Mouse (Mus musculus) liver, embryonic 13.5 days (tissue): ENCODE measurements around the gene Cnp. TPM values are rescaled to one million over a fixed set of nuclear protein-coding genes. Genes with fewer than 3 reads are reported as not detected.
"Not testable (repeated sequence)": the region's sequence is repeated elsewhere in the genome, so short reads cannot be mapped to it uniquely, and the experiment has no call there.

Experiments used
- ATAC-seq: fragments of 200-750 bp; cut with Nextera tagmentation; 2 replicates; pipeline ENCODE4 v1.8.0; 2017; ENCODE audit warnings: low read depth, mild to moderate bottlenecking, moderate number of reproducible peaks, moderate library complexity
- DNase-seq: peaks from one replicate; pipeline ENCODE4 v3.0.0; 2022
- H3K27ac ChIP-seq: fragments of 300-500 bp; sonication (generic); 2 replicates; pipeline ENCODE4 v1.5.1; 2015; ENCODE audit warnings: moderate library complexity, mild to moderate bottlenecking, inconsistent platforms
- H3K27me3 ChIP-seq: fragments of 300-500 bp; sonication (generic); 2 replicates; pipeline ENCODE4 v1.6.1; 2015; ENCODE audit warnings: mild to moderate bottlenecking, inconsistent platforms
- H3K36me3 ChIP-seq: fragments of 300-500 bp; sonication (generic); 2 replicates; pipeline ENCODE4 v1.6.1; 2015; ENCODE audit warnings: mild to moderate bottlenecking, inconsistent platforms
- H3K4me1 ChIP-seq: fragments of 300-500 bp; sonication (generic); replicated peaks from 2 replicates; pipeline ENCODE4 v1.6.1; 2015; ENCODE audit warnings: inconsistent platforms
- H3K4me2 ChIP-seq: fragments of 300-500 bp; sonication (generic); 2 replicates; pipeline ENCODE4 v1.6.1; 2015; ENCODE audit warnings: inconsistent platforms, mild to moderate bottlenecking, moderate library complexity
- H3K4me3 ChIP-seq: fragments of 300-500 bp; sonication (generic); replicated peaks from 2 replicates; pipeline ENCODE4 v1.5.1; 2015; ENCODE audit warnings: mild to moderate bottlenecking, inconsistent platforms
- H3K9ac ChIP-seq: fragments of 300-500 bp; sonication (generic); 2 replicates; pipeline ENCODE4 v1.6.1; 2015; ENCODE audit warnings: mild to moderate bottlenecking, inconsistent platforms
- H3K9me3 ChIP-seq: fragments of 300-500 bp; sonication (generic); replicated peaks from 2 replicates; pipeline ENCODE4 v1.6.1; 2016; ENCODE audit warnings: inconsistent platforms
- WGBS: fragments of 180-500 bp; shearing (Covaris S2); methylation state at CpG from one replicate; pipeline ENCODE4 v1.1.7; 2015; ENCODE audit not compliant: insufficient replicate concordance; 5-methylcytosine and 5-hydroxymethylcytosine counted together
- polyA plus RNA-seq: library from polyadenylated mRNA; unstranded; fragments of >200 nt; fragmentation: Nextera tagmentation; extraction: Ambion mirVana; gene quantifications from 2 replicates; pipeline ENCODE4 v1.2.1, GENCODE M21; 2015

The Cnp gene
- polyA plus RNA-seq, 1 experiment from 2014 or later, result 13.2 TPM

DNA sequence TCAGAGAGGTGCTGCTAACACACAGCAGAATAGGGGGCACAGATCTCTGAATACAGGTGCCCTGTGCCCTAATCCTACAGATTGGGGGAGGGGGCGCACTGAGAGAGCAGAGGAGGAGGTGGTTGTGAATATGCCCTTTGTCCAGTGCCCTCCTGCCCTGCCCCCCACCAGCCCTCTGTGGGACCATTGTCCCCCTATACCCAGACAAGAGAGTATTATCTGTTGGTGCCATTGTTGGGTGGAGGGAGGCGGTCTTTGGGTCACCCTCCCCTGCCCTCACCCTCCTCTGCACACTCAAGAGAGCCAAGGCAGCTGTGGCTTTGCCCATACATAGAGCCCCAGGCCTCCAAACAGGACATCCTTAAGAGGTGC lies 766 bp downstream of the Cnp start:
- Histone ChIP-seq H3K36me3 (peaks cover 16% of the 10 kb centered on the region), H3K27ac (peak overlapping the region; percentile 71), H3K4me1 (peaks cover 33% of the 10 kb centered on the region), H3K9ac (peak overlapping the region; percentile 73), H3K4me3 (peak overlapping the region; percentile 72), H3K27me3 (peaks cover 12% of the 10 kb centered on the region), H3K4me2 (peak overlapping the region; percentile 87), H3K9me3 (no peaks in the 10 kb centered on the region)
- ATAC-seq (peak; percentile 47; the same call in 1 of the 2 replicates), DNase-seq (no peak)
- 11% methylated on average over 2 of the region's 2 CpGs for WGBS

DNA sequence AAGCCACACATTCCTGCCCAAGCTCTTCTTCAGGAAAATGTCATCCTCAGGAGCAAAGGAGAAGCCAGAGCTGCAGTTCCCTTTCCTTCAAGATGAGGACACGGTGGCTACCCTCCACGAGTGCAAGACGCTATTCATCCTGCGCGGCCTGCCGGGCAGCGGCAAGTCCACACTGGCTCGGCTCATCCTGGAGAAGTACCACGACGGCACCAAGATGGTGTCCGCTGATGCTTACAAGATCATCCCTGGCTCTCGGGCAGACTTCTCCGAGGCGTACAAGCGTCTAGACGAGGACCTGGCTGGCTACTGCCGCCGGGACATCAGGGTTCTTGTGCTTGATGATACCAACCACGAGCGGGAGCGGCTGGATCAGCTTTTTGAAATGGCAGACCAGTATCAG lies 1.6 kb downstream of the Cnp start:
- H3K4me2 ChIP-seq, result peak overlapping the region; percentile 87; the same call in 1 of the 2 replicates
- ATAC-seq, result no peak
- WGBS, result 67% methylated on average over 21 of the region's 21 CpGs

DNA sequence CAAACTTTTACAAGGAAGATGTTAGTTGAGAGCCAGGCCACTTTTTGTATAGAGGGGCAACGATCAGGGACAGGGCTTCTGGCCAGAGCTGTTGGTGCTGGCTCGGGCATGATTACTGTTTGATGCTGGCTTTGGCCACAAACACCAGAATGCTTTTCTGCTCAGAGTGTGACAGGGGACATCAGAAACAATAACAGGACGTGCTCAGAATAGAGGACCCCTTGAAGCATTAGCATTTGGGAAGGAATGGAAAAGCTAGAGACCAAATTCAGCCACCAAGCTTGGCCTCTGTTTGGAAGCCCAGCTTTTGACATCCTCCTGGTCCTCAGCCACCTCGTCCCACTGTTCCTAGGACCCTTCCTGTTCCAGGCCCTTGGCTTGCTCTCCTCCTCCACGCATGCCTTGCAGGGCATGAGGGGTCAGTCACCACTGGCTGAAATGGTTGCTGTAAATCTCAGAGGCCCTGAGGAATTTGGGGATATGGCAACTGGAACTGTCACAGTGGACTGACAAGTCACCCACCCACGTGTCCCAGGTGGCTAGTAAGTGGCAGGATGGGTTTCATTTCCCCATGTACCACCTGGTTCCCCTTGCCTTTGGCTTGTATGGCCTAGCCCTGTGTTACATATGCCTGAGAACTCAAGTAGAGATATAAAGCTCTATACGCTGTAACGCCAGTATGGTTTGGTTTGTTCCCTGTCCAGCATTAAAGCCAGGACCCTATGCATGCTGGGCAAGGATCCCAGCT lies 3.3 kb downstream of the Cnp start:
- no peaks in the 10 kb centered on the region for H3K27me3 ChIP-seq
- WGBS, result 65% methylated on average over 8 of the region's 8 CpGs
- no peak overlapping the region for H3K27ac ChIP-seq
- no peaks in the 10 kb centered on the region for H3K9me3 ChIP-seq
- H3K4me2 ChIP-seq, result no peak overlapping the region
- peaks cover 42% of the 10 kb centered on the region for H3K36me3 ChIP-seq
- no peak for ATAC-seq
- peaks cover 22% of the 10 kb centered on the region for H3K4me1 ChIP-seq
- no peak for DNase-seq
- H3K4me3 ChIP-seq, result no peak overlapping the region
- H3K9ac ChIP-seq, result no peak overlapping the region

More for the DNA sequence above, 1.6 kb downstream of the Cnp start:
- peaks cover 6% of the 10 kb centered on the region for H3K27me3 ChIP-seq
- H3K9me3 ChIP-seq, result no peaks in the 10 kb centered on the region
- H3K4me3 ChIP-seq, result no peak overlapping the region
- H3K27ac ChIP-seq, result no peak overlapping the region; the same call in 1 of the 2 replicates
- peaks cover 24% of the 10 kb centered on the region for H3K36me3 ChIP-seq
- peaks cover 25% of the 10 kb centered on the region for H3K4me1 ChIP-seq
- no peak for DNase-seq
- H3K9ac ChIP-seq, result no peak overlapping the region

DNA sequence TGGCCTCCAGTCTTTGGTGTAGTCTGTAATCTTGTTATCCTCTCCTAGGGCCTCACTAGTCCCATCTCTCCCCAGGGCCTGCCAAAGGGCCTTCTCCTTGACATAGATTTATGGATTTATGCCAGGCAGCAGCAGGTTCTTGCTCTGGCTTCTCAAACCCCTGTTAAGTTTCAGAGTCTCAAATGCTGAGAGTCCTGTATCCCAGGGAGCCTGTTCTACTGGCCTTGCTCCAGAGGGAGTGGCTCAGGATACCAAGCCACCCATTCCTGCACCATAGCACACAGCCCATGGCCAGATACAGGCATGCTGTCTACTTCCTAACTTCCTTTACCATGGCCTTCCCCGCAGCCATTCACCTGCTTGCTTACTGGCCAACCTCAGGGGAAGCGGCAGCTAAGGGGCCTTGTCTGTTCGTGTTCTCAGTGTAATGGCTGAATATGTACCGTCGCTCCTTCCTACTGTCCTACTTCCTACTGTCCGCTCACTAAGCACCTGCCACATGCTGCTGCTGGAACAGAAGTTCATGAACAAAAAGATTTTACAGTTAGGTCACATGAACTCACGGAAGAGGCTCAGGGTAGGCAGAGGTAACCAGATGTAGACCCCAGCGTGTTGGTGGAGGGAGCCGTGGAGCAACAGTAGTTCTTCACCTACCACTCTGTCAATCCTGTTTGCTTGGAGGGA lies 4.6 kb downstream of the Cnp start:
- no peak overlapping the region for H3K4me2 ChIP-seq
- no peak overlapping the region for H3K4me3 ChIP-seq
- ATAC-seq, result no peak
- peaks cover 22% of the 10 kb centered on the region for H3K4me1 ChIP-seq
- no peak overlapping the region for H3K9ac ChIP-seq
- no peak for DNase-seq
- H3K9me3 ChIP-seq, result no peaks in the 10 kb centered on the region
- H3K27me3 ChIP-seq, result no peaks in the 10 kb centered on the region
- no peak overlapping the region for H3K27ac ChIP-seq
- WGBS, result 87% methylated on average over 9 of the region's 9 CpGs
- H3K36me3 ChIP-seq, result peaks cover 54% of the 10 kb centered on the region

DNA sequence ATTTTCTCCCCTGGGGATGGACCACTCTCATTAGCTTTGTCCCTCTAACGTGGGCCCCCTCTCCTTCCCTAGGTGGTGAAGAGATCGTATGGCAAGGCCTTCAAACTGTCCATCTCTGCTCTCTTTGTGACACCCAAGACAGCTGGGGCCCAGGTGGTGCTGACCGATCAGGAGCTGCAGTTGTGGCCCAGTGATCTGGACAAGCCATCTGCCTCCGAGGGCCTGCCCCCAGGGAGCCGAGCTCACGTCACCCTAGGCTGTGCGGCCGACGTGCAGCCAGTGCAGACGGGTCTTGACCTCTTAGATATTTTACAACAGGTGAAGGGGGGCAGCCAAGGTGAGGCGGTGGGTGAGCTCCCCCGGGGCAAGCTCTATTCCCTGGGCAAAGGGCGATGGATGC lies 5.6 kb downstream of the Cnp start:
- WGBS, result 80% methylated on average over 13 of the region's 13 CpGs
- peaks cover 14% of the 10 kb centered on the region for H3K4me1 ChIP-seq
- H3K9ac ChIP-seq, result no peak overlapping the region
- no peaks in the 10 kb centered on the region for H3K9me3 ChIP-seq
- no peaks in the 10 kb centered on the region for H3K27me3 ChIP-seq
- H3K4me3 ChIP-seq, result no peak overlapping the region
- ATAC-seq (no peak), DNase-seq (no peak)
- H3K36me3 ChIP-seq, result peaks cover 64% of the 10 kb centered on the region
- H3K27ac ChIP-seq, result no peak overlapping the region
- H3K4me2 ChIP-seq, result no peak overlapping the region

DNA sequence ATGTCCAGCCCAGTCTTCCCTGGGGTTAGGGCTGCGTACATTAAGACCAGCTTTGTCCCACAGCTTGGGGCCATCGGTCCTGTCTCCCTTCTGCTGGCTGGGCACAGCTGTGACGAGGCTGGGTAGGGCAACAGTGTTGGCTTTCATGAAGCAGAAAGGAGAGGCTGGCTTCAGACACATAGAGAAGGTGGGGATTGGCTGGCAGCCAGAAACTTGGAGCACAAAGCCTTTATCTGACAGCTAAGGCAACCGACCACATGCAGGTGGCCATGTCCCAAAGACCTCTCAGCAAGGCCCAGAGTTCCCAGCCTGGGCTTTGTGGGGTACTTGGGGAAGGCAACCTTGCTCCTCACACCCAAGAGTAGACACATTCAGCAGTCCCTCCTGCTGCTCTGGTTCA lies 7.1 kb downstream of the Cnp start:
- WGBS, result 69% methylated on average over 4 of the region's 4 CpGs
- Histone ChIP-seq H3K27me3 (no peaks in the 10 kb centered on the region), H3K9me3 (no peaks in the 10 kb centered on the region), H3K27ac (no peak overlapping the region), H3K36me3 (peaks cover 79% of the 10 kb centered on the region), H3K9ac (no peak overlapping the region), H3K4me3 (no peak overlapping the region), H3K4me1 (no peaks in the 10 kb centered on the region), H3K4me2 (no peak overlapping the region)
- no peak for DNase-seq
- ATAC-seq, result no peak

DNA sequence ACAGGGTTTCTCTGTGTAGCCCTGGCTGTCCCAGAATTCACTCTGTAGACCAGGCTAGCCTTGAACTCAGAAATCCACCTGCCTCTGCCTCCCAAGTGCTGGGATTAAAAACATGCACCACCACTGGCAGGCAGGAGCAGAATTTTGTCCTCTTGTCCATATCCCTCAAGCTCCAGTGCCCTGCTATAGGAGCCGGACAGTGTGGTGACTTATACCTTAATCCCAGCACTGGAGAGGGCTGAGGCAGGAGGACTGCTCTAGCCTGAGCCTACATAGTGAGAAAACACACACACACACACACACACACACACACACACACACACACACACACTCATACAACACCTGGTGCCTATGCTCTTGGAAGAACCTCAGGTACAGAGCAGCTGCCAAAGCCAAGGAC lies 7.7 kb downstream of the Cnp start:
- H3K27ac ChIP-seq, H3K4me3 ChIP-seq, H3K9ac ChIP-seq, H3K27me3 ChIP-seq, H3K4me2 ChIP-seq, H3K4me1 ChIP-seq, H3K9me3 ChIP-seq, ATAC-seq, DNase-seq: not testable (repeated sequence)
- H3K36me3 ChIP-seq, result peaks cover 86% of the 10 kb centered on the region
- WGBS, result 94% methylated on average over 1 of the region's 1 CpGs

DNA sequence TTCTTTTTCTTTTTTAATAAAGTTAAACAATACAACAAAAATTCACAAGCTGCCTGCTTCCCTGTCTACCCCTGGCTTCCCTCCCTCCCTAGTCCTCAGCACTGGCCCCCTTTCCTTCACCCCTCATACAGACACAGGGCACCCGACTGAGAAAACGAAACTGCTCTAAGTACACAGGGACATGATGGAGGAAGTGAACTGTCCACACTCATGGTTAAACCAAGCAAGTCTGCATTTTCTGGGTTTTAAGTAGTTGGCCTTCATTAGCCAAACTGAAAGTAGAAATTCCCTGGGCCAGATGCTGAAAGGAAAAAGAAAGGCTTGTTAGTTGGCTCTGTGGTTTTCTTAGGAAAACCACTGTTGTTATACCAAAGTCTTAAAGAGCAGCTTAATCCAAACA lies 8.1 kb downstream of the Cnp start:
- no peaks in the 10 kb centered on the region for H3K4me1 ChIP-seq
- H3K9ac ChIP-seq, result no peak overlapping the region
- H3K4me3 ChIP-seq, result no peak overlapping the region
- H3K27me3 ChIP-seq, result no peaks in the 10 kb centered on the region
- DNase-seq, result no peak
- ATAC-seq, result no peak
- no peaks in the 10 kb centered on the region for H3K9me3 ChIP-seq
- no peak overlapping the region for H3K4me2 ChIP-seq
- WGBS, result 87% methylated on average over 2 of the region's 2 CpGs
- no peak overlapping the region for H3K27ac ChIP-seq
- peaks cover 90% of the 10 kb centered on the region for H3K36me3 ChIP-seq

DNA sequence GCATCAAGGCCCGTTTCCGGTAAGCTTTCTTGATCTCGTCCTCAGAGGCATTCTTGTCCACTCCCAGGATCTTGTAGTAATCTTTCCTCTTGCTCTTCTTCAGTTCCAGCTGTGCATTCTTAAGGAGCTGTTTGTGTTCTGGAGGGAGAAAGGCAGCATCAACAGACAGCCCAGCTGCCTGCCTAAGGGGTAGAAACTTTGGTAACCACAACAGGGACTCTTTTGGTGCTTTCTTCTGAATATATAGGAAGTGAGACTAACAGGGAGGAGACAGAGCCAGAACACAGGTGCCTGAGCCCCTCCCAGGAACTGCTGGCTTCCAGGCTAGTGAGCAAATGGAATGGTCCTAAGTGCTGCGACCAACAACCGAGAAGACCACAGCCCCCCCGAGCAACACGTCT lies 9.9 kb downstream of the Cnp start:
- H3K4me2 ChIP-seq, result no peak overlapping the region

DNA sequence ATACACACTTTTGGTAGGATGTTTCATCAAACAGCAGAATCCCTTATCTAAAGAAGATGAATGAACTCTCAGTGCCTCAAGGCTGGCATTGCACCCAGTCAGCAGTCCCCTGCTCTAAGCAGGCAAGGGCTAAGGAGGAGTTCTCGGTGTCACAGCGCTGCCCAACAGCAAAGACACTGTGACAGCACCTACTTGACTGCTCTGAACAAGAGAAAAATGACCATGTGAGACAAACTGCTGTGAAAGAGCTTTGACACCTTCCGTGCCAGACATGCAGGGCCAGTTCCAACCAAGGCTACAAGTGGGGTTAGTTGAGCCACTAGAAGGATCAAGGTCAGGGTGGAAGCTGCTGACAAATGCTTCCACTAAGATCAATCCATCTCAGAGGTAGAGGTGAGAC lies 10.4 kb downstream of the Cnp start:
- no peak overlapping the region for H3K9ac ChIP-seq
- H3K36me3 ChIP-seq, result peaks cover 100% of the 10 kb centered on the region
- DNase-seq, result no peak
- H3K9me3 ChIP-seq, result no peaks in the 10 kb centered on the region
- no peak overlapping the region for H3K27ac ChIP-seq
- H3K27me3 ChIP-seq, result no peaks in the 10 kb centered on the region
- no peak overlapping the region for H3K4me3 ChIP-seq
- H3K4me2 ChIP-seq, result no peak overlapping the region
- no peaks in the 10 kb centered on the region for H3K4me1 ChIP-seq
- whole genome bisulfite sequencing, result 90% methylated on average over 3 of the region's 3 CpGs
- ATAC-seq, result no peak

More for the DNA sequence above, 9.9 kb downstream of the Cnp start:
- H3K27ac ChIP-seq, result no peak overlapping the region
- no peak overlapping the region for H3K4me3 ChIP-seq
- no peaks in the 10 kb centered on the region for H3K9me3 ChIP-seq
- H3K4me1 ChIP-seq, result no peaks in the 10 kb centered on the region
- DNase-seq, result no peak
- H3K9ac ChIP-seq, result no peak overlapping the region
- H3K27me3 ChIP-seq, result no peaks in the 10 kb centered on the region
- H3K36me3 ChIP-seq, result peaks cover 98% of the 10 kb centered on the region
- 84% methylated on average over 7 of the region's 7 CpGs for WGBS
- ATAC-seq, result no peak

DNA sequence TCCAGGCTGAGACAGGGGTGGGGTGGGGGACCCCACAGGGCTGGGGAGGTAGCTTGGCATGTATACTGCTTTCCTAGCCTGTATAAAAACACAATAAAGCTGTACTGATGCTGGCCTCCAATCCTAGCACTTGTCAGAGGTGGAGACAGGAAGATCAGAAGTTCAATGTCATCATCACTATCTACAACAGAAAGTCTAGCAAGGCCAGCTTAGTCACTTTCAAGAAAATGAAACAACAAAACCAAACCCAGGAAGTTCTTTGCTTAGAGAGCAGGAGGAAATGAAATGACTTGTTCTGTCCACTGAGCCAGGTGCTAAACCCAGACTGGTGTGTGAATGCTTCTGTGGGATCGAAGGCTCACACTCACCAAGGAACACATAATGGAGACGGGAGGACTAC lies 13.8 kb downstream of the Cnp start:
- no peak for ATAC-seq
- Histone ChIP-seq H3K4me2 (no peak overlapping the region), H3K9me3 (no peaks in the 10 kb centered on the region), H3K4me1 (no peaks in the 10 kb centered on the region), H3K36me3 (peaks cover 100% of the 10 kb centered on the region), H3K27ac (no peak overlapping the region), H3K27me3 (no peaks in the 10 kb centered on the region), H3K4me3 (no peak overlapping the region), H3K9ac (no peak overlapping the region)
- DNase-seq, result no peak
- WGBS, result 85% methylated on average over 2 of the region's 2 CpGs
